Mouse (Mus musculus) kidney, postnatal 10 days (tissue): ENCODE results near the gene Nit2.

Experiments
- DNase-seq: peaks from one replicate; pipeline ENCODE4 v3.0.0; 2021; ENCODE audit warnings: mixed read lengths

Nit2 gene

GRCm38 (mm10) chr16:57159835-57160234 is 7.3 kb downstream of the Nit2 start:
- DNase-seq: no peak

GRCm38 (mm10) chr16:57157728-57158127 is 9.4 kb downstream of the Nit2 start:
- DNase-seq: no peak

- DNase-seq: no peak
These were observed 10.1 kb downstream of the Nit2 start for GRCm38 (mm10) chr16:57157076-57157475.

- no peak for DNase-seq
These were observed 11.2 kb downstream of the Nit2 start for GRCm38 (mm10) chr16:57155899-57156298.

- DNase-seq: no peak
These were observed 15.7 kb downstream of the Nit2 start for GRCm38 (mm10) chr16:57151437-57151836.

- DNase-seq: no peak
These were observed 22.4 kb downstream of the Nit2 start for GRCm38 (mm10) chr16:57144741-57145140.

GRCm38 (mm10) chr16:57133611-57134010 is 33.5 kb downstream of the Nit2 start:
- DNase-seq: no peak

- no peak for DNase-seq
These were observed 34.8 kb downstream of the Nit2 start for GRCm38 (mm10) chr16:57132326-57132725.

- DNase-seq: no peak
These were observed 35.6 kb downstream of the Nit2 start for GRCm38 (mm10) chr16:57131544-57131943.

- DNase-seq: no peak
These were observed 36.3 kb downstream of the Nit2 start for GRCm38 (mm10) chr16:57130752-57131400.

- no peak for DNase-seq
These were observed 39.3 kb downstream of the Nit2 start for GRCm38 (mm10) chr16:57127825-57128224.

- no peak for DNase-seq
These were observed 40.9 kb downstream of the Nit2 start for GRCm38 (mm10) chr16:57126268-57126667.

- no peak for DNase-seq
These were observed 44.3 kb downstream of the Nit2 start for GRCm38 (mm10) chr16:57122682-57123445.

GRCm38 (mm10) chr16:57121816-57122415 is 45.2 kb downstream of the Nit2 start:
- peak; percentile 55 for DNase-seq

- DNase-seq: peak; percentile 96
These were observed 46.0 kb downstream of the Nit2 start, which contains the start of gene Tomm70a for GRCm38 (mm10) chr16:57120913-57121815. TSS of gene Tomm70a (plus strand) at chr16:57121703.

GRCm38 (mm10) chr16:57117562-57117961 is 49.6 kb downstream of the Nit2 start:
- no peak for DNase-seq

- peak; percentile 13 for DNase-seq
These were observed 51.1 kb downstream of the Nit2 start for GRCm38 (mm10) chr16:57116066-57116465.
